Mouse (Mus musculus) thymus, postnatal 4 days (tissue): Measurements from ENCODE around the gene Arpc5l.
"Not testable (repeated sequence)": the region's sequence is repeated elsewhere in the genome, so short reads cannot be mapped to it uniquely, and the experiment has no call there.

Source experiments
- DNase-seq: peaks from one replicate; pipeline ENCODE4 v3.0.0; 2021

Arpc5l gene

GRCm38 (mm10) chr2:39000587-39000919 is 4.6 kb upstream of the Arpc5l start:
- no peak for DNase-seq

DNA sequence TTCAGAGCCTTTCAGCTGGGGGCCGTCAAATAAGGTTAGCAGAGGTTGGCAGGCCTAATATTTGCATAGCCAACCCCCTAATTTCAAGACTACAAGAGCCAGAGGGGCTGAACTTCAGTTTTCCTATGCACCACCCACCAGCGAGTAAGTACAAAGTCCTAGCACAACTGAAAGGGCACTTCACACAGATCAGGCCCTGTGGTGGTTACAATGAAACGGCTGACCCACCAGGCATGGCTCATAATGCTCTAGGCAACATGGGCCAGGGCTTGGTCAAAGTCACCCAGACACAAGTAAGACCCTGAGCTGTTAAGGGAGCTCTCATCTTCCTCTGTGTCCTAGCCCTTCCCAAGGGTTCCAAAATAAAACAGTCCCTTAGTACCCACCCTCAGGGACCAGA is 3.3 kb upstream of the Arpc5l start:
- DNase-seq, result no peak

- no peak for DNase-seq
Observed at GRCm38 (mm10) chr2:39003106-39003505, 2.0 kb upstream of the Arpc5l start.

DNA sequence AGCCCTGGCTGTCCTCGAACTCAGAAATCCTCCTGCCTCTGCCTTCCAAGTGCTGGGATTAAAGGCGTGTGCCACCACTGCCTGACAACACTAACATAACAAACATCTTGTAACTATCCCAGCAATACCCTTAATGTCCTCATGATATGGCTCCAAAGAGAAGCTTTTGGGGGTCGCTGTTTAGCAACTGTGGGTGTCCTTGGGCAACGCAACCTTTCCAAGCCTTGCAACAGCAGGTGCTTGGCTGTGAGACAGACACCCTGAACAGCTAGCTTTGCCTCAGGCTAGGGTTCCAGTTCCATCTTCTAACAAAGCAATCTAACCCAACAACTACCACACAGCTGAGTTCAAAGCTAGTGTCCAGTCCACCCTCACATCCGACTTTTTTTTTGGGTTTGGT is 1.6 kb upstream of the Arpc5l start:
- no peak for DNase-seq

- DNase-seq, result peak; percentile 42
Observed at GRCm38 (mm10) chr2:39004372-39004771, 776 bp upstream of the Arpc5l start.

DNA sequence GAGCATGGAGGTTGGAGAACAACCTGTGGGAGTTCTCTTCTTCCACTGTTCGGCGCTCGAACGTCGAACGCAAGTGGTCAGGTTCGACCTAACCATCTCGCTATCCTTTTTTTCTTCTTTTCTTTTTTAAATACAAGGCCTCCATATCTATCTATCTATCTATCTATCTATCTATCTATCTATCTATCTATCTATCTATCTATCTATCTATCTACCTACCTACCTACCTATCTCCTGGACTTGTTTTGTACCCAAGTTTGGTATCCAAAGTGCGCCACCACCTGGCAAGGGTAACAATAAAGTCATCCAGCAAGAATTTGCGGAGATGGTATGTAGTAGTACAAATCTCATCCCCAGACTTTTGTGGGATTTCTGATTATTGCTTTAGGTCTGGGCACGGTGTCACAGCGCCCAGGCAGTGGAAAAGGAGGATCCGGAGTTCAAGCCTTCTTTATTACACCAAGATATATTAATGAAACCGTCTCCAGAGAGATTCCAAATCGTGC is 479 bp downstream of the Arpc5l start, which contains the start of gene Rpl35:
TSS of gene Rpl35 (minus strand) at position 51 of the 506 bp plus-strand sequence.
- peak; percentile 83 for DNase-seq

DNA sequence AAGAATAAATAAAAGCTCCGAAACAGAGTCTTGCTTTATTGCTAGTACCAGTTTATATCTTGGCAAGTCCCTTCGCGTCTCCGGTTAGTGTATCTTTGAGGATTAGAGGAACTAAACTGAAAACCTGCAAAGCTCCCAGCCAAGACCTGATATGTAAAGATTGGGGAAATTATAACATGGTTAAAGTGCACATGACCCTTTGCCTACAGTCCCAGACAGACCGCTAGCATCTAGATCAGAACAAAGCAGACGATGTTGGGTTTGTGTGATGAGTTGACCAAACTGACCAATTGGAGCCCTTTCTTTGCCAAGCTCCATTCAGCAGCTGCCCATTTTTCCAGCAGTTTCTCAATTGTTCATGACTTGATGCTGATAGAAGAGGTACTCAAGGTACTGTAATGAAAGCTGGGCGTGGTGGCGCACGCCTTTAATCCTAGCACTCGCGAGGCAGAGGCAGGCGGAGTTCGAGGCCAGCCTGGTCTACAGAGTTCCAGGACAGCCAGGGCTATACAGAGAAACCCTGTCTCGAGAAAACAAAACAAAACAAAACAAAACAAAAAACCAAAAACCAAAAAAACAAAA is 1.1 kb downstream of the Arpc5l start:
- no peak for DNase-seq

- DNase-seq, result peak; percentile 95
Observed at GRCm38 (mm10) chr2:39007865-39008264, 2.7 kb downstream of the Arpc5l start.

GRCm38 (mm10) chr2:39008350-39008851 is 3.3 kb downstream of the Arpc5l start:
- no peak for DNase-seq

DNA sequence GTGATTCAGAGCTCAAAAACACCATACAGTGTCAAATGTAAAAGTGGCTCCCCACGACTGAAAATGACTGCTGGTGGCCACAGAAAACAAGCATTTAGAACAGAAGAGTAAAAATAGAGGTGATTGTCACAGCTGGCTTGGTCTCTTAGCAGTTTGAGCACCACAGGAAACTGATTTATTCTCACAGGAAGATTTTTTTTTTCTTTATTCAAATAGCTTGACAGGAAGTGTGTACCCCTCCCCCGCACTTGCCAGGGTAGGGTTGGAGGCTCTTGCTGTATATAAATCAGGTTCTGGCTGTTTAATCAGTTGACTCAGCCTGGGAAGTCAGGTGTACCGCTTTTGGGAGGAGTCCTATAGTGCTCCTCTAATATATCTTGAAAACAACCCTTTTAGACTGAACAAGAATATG is 3.8 kb downstream of the Arpc5l start:
- peak; percentile 83 for DNase-seq

DNA sequence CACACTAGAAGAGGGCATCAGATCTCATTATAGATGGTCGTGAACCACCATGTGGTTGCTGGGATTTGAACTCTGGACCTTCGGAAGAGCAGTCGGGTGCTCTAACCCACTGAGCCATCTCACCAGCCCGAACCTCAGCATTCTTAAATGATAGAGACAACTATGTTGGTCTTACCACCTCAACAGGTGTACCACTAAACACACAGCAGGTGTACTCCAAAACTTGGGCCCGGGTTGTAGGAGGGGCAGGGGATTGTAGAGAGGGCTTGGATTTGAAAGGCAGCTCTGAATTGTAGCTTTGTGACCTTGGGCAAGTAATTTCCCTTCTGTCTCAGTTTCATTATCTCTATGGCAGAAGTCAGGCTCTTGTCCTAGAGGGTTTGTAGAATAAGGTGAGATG is 5.0 kb downstream of the Arpc5l start:
- DNase-seq, result not testable (repeated sequence)

DNA sequence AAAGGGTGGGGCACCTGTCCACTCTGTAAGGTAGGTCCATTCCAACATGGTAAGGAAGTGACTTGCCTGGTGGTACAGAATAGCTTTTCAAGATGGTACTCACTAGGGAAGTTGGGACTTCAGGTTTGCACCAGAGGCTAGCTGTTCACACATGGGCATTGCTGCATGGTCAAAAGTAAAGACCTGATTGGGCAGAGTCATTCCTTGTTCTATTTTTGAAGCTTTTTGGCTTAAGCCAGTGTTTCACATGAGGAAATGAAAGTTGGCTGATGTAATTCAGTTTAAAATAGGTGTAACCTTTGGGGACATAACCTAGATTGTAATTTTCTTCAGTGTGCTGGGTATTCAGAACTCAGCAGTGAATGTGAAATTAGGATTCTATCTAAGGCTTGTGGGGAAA is 6.1 kb downstream of the Arpc5l start:
- no peak for DNase-seq

GRCm38 (mm10) chr2:39011971-39012370 is 6.8 kb downstream of the Arpc5l start:
- DNase-seq, result no peak

DNA sequence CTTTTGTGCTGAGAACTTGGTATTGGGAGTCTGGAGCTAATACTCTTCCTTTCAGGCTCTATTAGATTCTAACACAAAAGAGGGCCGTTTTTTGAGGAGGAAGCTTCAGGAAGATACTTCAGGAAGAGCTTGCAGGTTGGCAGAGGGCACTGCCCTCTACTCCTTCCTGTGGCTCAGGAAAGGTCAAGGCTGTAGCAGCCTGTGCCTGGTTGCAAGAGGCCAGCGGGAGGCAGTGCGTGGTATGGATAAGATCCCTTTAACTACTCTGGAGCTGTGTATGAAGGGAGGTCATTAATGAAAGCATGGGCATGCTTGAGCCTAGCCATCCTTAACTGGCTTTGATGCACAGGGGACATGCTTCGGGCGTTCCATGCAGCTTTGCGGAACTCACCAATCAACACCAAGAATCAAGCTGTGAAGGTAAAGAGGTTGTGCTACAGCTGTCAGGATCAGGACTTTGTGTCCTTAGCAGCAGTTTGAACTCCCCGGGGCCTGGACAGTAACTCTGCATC is 7.7 kb downstream of the Arpc5l start:
- DNase-seq, result no peak

DNA sequence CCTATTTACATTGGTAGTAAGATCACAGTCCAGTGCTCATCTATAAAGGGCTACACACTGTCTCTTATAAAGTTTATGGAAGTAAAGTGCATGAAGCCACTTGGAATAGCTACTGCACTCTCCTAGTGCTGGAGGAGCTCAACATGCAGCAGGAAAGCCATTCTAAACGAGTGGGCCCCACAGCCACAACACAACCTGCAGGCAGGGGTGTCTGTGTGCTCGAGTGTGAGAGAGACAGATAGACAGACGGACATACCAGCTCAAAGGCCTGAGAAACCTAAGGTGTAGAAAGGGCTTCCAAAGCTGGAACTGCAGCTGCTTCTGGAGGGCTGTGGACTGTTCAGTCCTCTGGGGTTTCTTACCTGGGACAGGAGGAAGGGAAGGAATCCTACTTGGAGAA is 11.4 kb downstream of the Arpc5l start:
- no peak for DNase-seq

GRCm38 (mm10) chr2:39020004-39020403 is 14.9 kb downstream of the Arpc5l start:
- no peak for DNase-seq

DNA sequence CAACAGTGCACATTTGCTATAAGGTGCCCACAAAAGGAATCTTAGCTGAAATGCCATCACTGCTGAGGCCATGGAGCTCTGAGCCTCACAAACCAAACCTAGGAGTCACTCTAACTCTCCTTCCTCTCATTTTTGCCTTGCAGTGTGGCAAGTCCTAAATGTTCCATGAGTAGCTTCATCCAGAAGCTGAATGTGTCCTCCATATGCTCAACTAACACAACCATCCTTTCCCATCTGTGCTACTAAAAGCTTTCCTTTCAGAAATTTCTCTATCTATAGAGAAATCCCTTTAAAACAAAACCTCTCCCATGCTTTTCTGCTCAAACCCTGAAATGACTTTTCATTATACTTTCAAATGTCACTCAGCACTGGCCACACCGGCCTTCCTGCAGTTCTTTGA is 26.5 kb downstream of the Arpc5l start:
- DNase-seq, result no peak

DNA sequence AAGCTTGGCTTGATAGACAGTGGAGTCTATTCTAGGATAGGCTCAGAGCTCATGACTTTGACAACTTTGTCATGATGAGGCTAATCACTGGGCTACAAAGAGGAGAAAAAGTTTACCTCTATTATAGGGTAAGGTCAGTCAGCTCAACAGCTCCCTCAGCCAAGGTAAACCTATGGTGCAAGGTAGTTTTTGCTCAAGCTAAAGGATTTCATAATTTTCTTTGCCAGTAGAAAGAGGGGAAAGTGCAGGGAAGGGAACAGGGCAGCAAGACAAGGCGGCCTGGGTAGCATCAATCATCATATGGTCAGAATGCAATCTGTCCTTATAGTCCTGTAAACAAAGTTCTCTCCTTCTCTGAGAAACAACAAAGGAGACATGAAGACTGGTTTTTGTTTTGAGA is 35.1 kb downstream of the Arpc5l start:
- no peak for DNase-seq

GRCm38 (mm10) chr2:39048515-39048914 is 43.4 kb downstream of the Arpc5l start:
- DNase-seq, result no peak

DNA sequence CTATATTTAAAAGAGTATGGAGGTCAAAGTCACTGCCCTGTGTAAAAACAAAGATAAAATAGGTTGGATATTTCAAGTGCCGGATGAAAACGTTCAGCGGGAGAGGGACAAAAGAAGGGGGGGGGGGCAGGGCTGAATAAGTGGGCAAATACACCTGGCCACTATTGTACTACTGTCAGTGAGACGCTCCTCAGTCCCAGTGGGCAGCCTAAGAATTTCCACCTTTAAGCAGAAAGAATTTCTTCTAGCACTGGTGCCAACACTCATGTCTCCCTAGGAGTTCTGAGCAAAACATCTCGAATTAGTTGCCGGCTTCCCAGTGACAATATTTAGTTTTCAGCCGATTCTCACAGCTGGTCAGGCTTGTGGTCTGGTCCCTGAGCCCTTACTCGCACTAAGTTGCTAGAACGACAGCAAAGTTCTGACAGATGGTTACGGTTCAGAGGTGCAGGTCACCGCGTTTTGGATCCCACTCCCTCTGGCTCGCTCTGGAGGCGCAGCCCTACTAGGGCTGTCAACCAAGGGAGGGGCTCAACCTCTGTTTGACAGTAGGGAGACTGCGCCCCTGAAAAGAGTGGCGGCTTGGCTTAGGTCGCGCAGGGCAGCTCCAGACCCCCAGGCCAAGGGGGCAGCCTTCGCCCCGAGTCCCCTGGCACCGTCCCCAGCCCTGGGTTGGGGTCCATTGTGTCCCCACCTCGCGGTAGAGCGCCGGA is 59.7 kb downstream of the Arpc5l start:
- DNase-seq, result no peak
